Mouse (Mus musculus) common myeloid progenitor, adult 5-6 weeks (primary cell): ENCODE results near the gene Sox11. TPM values are rescaled to one million over a fixed set of nuclear protein-coding genes. Genes with fewer than 3 reads are reported as not detected.

Experiments
- ATAC-seq: replicated peaks from 2 replicates; pipeline ENCODE4 v1.8.0; 2016; ENCODE audit warnings: low read depth, mild to moderate bottlenecking, moderate TSS enrichment, inconsistent platforms; ENCODE audit not compliant: poor library complexity, severe bottlenecking
- total RNA-seq: library from RNA; stranded (forward); fragments of 200-1000, 187-1606 nt; gene quantifications from 2 replicates; pipeline ENCODE4 v1.2.3, GENCODE M21; 2017

Sox11 gene
- not detected in 2 replicates for total RNA-seq

DNA sequence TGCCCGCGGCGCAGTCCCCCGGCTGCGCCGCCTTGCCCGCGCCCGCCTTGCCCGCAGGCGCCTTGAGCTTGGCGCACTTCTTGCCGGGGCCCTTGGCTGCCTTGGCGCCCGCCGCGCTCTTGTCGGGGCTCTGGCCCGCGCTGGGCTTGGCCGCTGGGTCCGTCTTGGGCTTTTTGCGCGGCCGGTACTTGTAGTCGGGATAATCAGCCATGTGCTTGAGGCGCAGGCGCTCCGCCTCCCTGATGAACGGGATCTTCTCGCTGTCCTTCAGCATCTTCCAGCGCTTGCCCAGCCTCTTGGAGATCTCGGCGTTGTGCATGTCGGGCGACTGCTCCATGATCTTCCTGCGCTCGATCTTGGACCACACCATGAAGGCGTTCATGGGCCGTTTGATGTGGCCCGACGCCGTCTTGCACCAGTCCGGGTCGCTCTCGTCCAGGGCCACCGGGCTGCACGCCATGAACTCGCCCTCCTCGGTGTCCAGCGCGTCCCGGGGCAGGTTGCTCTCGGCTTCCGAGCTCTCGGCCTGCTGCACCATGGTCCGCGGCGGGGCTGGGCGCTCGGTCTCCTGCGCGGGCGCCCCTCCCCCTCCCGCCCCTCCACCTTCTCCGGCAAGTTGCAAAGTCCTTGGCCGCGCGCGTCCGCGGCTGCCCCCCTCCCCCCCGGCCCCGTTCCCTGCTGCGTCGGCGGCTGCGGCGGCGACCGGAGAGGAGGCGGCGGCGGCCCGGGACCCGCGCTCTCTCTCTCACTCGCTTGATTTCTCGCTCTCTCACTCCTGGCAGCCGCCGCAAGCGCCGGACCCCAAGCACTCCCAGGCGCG lies at the start of gene Sox11:
TSS of gene Sox11 (minus strand) at position 704 of the 820 bp plus-strand sequence.
- no peak for ATAC-seq

DNA sequence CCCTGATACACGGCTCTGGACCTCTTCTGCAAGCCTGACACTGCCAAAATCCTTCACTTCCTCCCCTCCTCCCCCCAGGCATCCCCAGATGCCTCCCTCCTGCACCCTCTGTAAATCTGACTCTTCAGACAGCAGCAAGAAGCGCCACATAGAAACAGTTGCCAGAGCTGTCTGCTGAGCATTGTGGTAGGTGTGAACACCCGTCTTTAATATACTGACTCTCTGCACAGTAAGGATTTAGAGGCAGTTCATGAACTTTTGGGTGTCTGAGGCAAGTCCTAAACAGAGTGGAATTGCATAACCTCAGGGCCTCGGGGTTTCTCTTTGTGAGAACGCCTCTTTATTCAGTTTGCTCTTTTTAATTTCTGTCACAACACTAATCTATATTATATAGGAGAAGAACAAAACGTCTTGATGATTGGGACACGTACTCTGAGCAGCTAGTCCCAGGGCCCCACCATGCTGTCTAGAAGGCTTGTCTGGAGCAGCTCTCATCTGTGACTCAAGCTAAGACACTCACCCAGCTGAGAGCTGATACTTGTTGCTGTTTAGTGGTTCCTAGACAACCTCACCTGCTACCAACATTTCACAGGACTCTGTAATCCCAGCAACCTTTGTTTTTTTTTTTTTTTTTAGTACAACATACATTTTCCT lies 49.4 kb upstream of the Sox11 start:
- no peak for ATAC-seq

DNA sequence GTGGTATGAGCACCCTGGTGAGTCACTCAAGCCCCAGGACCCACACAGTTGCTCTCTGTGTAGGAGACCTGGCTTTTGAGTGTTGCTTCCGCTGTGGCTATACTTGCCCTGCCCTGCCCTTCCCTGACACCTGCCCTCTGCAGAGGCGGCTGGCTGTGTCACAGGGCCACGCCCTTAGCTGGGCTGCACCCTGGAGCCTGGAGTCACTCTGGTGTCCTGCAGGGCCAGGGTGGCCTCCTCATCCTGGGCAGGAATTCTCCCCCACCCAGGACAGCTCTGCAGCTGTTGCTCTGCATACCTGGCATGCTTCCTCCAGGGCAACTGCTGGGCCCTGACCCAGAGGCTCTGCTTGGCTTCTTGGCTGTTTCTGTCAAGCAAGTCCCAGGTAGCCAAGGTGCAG lies 48.1 kb upstream of the Sox11 start:
- no peak for ATAC-seq

DNA sequence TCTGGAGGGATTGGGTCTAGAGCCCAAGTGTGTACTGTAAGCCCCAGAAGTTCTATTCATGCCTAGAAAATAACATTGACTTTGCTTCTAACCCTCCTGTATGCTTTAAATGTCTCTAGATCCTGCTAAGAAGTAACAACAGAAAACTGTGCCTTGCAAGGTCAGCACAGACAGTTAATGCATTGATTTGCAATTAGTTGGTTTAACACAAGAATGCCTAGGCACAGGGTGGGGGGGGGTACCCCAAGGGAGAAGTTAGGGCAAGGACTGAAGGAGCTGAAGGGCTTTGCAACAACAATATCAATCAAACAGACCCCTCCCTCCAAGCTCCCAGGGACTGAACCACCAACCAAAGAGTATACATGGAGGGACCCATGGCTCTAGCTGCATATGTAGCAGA lies 47.1 kb upstream of the Sox11 start:
- no peak for ATAC-seq

DNA sequence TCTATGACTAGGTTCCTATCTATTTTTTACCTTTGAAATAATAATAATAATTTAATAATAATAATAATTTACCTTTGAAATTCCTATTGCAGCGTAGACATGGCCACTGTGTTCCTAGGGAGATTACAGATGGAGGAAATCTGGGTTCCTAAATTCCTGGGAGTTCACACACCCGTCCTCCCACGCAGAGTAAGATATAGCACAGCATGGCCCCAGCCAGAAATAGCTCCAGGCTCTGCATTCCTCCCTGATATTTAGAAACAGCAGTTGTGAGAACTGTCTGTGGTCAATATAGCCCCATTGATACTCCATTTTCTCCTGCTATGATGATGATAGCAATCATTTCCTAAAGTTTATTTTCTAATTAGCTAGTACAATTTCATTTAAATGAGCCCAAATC lies 30.1 kb upstream of the Sox11 start:
- ATAC-seq: no peak

DNA sequence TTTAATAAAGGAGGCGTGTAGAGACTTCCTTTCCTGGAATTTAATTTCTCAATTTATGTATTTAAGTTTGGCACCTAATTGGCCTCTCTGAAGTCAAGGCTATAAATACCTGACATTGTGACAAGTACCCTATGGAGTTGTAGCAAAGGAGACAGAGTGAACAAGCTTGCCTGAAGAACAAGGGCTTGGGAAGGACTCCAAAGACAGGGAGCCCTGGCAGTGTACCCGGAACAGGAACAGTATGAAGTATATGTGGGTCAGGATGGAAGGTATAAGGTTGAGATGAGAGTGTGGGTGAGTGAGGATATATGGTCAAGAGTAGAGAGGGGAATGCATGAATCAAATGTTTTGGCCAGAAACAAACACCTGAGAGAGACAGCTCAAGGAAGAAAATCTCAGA lies 28.4 kb upstream of the Sox11 start:
- no peak for ATAC-seq

DNA sequence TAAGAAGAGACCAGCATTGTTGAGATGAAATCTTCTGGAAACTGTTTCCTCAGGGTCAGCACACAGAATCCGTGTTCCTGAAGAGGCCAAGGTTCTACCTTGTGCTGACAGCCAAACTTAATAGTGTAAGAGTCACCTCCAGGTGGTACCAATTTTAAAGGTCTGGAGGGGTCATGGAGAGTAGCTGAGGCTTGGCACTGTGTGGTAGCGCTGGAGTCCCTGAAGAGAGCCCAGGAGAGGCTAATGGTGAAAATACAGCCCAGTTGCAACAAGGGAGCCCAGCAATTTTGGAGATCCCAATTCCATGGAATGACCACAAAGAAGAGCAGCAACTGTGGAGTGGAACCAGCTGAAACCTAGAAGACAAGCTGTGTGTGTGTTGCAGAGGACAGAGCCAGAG lies 25.1 kb upstream of the Sox11 start:
- ATAC-seq: no peak

DNA sequence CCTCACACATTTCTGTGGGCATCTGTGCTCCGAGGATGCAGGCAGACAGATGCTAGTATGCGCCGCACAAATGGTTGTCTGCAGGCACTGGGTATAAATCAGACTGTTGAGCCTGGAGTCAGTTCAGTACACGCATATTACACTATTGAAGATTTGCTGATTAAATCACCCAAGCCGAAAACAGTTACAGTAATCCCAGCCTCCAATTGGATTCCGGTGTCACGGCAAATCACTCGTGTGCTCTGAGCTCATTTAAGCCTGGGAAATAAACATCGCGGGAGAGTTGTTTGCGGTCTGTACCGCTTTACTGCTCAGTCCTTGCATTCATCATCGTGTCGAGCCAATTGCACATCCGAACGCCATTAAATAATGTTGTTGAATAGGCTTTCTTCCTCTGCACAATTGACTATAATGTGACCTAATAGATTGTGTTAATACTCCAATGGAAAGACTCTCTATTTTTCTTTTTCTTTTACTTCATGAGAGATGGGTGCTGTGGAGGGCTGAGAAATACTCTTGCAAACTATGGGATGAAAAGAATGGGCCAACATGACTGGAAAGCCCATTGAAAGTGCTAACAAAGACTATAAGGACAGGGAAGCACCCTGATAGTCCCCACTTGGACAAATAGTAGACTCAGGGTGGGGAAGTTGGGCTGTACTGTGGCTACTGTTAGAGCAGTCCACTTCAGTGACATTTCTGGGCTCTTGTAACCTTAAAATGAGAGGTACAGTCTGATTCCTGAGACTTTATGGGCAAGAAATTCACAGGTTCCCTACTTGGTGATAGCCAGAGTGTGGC lies 21.7 kb upstream of the Sox11 start:
- no peak for ATAC-seq

DNA sequence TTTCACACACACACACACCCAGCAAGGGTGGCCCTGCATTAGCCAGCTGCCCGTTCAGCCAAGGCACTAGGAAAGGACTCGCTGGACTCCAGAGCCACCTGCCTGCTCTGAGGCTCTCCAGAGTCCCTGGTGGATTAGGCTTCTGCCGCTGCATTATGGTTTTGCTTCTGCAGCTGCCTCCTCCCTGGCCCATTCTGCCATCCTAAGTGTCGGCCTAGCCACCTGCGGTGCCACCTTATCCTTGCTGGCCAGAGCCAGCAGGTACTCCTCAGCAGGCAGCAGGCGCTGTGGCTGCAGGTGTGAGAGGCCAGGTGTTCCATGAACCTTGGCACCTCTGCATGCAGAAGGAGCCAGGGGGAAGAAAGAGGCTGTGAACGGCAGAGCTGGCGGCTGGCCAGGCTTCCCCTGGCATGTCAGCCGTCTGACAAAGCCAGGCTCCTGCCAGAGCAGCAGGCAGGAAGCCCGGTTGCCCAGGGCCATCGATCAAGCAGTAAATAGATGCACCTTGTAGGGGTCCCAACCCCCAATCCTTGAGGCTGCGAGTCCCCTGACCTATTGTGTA lies 14.8 kb upstream of the Sox11 start:
- no peak for ATAC-seq

DNA sequence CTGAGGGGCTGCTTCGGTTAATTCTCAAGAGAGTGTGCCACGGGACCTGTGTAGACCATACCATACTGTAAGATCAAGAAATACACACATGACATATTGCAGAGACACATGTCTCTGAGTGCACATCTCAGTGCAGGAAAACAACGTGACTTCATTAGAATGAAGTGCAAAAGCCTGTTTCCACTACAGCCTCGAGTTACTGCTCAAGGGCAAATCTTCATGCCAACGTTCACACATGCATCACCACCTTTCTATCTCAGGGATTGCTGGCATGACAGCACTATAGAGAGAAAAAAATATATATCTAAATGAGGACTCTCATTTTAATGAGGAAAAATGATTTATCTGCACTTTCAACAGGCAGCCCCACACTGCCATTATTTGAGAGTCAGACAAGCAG lies 14.2 kb upstream of the Sox11 start:
- ATAC-seq: no peak

DNA sequence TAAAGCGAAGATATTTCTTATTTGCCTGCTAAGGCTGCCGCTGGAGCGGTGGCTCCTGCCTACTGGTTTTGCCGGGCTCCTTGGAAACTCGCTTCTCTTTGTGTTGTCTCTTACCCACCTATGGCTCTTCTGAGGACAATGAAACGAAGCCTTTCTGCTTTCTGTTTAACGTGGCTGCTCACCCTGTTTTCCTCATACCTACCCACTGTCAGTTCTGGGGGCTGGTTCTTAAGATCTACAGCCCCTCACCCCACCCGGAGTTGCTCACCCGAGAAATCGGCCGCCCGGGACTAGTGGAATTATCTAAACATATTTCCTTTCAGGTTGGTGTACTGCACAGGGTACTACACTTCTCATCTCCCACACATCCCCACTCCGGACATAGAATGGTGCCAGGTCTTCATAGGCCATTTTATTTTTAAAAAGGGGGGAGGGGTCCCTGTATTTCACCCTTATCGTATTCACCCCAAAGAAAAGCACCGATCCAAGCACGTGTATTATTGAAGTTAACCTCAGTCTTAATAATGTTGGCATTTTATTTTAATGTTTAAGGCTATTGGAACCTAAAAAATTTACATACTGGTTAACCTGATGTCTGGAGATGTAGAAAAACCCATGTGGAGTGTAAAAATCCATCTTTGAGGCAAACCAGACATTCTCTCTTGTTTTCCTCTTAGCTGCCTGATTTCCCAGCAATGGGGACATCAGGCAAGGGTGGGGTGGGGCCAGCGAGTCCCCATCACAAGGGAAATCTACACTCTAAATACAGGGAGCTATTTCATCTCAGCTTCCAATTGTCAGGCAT lies 1.4 kb upstream of the Sox11 start:
- ATAC-seq: no peak

DNA sequence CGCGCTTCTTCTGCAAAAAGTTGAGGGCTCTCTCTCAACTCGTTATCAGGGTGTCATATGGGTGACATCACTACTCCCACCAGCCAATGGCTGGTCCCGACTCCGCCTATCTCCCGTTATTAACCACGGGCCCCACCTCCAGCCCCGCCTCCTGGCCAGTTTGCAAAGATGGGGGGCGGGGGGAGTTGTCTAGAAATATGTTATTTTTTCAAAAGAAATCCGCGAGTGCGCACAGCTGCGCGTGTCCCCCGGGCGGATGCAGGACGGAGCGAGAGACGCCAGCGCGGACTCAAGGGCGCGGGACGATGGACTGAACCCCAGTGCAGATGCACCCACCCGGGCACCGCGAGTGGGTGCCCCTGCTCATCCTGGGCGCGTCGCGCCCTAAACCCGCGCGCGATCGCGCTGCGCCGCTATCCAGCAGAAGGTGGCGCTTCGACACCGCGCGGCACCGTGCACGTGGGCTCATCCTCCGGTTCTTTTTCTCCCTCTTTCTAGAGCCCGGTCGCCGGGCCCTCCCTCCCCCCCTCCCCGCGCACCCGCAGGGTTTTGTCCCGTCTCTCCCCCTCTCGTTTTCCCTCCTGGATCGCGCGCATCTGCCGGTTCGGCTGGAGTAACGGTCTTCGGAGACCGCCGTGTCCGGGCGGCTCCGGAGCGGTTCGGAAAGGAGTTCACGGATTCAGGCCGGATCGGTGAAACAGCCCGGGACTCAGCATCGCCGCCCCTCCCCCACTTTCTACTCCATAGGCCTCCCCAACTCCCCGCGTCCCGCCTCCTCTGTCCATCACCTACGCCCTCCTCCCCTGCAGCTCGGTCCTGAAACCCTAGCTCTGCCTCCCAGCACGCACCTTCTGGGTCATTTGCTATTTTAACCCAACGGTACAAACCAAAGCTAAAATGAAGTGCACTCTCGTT lies 574 bp upstream of the Sox11 start:
- ATAC-seq: no peak

DNA sequence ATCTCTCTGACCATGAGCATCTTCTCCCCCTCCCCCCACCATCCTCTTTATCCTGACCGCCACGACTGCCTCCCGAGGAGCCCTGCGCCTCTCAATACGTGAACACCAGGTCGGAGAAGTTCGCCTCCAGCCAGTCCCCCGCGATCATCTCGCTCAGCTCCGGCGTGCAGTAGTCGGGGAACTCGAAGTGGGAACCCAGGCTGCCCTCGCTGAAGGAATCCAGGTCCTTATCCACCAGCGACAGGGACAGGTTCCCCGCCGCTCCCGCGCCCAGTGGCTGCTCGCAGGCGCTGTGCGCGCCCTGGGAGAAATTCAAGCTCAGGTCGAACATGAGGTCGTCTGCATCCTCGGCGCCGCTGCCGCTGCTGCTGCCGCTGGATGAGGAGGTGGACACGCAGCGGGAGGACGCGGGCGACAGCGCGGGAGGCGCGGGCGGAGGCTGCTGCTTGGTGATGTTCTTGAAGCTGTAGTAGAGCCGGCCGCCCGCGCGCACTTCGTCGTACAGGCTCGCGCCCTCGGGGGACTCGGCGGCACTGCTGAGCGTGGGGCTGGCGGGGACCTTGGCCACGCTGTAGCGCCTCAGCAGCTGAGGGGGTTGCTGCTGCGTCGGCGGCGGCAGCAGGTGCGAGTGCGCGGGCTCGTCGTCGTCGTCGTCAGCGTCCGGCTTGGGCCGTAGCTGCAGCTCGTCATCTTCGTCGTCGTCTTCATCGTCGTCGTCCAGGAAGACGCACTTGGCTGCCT lies 1.1 kb downstream of the Sox11 start:
- ATAC-seq: no peak

DNA sequence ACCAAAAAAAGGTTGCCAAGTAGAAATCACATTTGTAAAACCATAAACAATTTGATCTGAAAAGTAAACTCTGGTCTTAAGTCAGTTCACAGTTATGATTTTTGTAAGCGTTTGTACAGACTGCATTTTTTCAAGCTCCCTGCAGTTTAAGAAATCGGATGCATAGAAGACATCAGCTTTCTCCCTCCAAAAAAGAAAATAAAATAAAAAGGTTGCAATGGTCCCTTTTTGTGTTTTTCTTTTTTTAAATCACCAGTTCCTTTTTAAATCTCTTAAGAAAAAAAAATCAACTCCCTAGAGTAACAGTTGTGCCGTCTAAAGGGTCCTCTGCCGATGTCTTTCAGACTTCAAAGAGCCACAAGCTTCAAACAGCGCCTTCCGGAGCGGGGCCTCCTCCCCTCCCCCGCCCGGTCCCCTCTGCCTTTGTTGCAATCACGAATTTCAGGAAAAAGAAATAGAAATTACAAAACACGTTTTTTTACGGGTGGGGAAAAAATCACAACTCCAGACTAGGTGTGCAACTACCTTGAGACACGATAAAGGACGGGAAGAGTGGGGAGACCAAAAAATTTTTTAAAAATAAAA lies 1.8 kb downstream of the Sox11 start:
- ATAC-seq: no peak

DNA sequence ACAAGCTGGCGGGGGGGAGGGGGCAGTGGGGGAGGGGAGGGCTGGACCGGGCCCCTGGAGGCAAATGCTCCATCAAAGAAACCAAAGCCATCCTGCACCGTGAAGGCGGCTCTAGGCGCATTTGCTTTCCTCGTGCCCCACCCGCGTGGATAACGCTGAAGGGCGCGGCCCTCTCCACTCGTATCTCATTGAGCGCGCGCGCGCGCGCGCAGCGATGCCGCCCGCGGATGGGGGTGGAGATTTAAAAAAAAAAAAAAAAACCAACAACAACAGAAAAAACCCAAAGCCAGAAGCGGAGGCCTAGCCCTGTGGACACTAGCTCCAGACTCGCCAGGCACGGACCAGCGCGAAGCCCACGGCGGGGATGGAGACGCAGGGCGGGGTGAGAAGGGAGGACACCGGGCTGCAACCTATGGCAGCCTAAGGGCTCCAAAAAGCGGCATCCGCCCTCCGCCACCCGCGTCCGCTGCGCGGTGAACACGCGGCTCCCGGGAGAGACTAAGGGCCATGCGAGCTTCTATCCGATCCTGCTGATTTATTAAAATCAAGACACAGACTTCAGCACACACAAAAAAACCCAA lies 3.1 kb downstream of the Sox11 start:
- no peak for ATAC-seq

DNA sequence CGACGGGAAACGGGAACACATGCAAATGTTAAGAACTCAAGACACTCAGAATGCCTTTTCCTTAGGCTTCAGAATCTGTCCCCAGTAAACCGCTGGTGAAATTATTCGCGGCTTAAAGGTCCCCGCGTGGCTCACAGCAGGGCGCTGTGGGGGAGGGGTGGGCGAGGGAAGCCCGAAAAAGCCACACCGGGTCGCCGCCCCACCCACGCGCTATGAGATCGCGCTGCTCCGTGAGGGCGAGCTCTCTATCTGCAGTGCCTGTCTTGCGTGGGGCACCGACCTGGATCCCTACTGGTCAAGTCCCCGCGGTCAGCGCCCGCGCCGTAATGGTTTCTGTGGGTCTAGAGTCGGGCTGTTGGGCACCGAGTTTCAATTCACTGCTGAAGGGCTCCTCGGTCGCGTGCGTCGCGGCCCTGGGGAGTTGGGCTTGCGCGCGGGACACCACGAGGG lies 3.6 kb downstream of the Sox11 start:
- no peak for ATAC-seq

DNA sequence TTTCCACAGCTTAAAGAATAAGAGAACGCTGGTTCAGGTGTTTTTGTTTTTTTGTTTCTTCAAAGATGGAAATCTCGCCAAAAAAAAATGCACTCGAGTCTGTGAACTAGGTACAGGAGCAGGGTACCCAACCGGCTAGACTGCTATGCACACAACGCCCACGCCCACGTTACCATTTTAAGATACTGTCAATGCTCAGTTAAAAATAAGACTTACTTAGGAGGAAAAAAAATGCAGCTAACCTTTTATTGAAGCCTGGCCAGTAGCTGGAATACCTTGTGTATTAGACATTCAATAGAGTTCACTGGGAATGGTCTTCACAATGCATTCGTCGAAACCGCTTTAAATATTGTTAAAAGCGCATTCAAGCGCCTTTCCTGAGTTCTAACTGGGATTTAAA lies 4.3 kb downstream of the Sox11 start:
- ATAC-seq: no peak
